Mouse (Mus musculus): ENCODE data around the gene Slc25a3. TPM values are rescaled to one million over a fixed set of nuclear protein-coding genes. Genes with fewer than 3 reads are reported as not detected.

Gene Slc25a3
- polyA plus RNA-seq, 1 experiment, result 550 TPM

DNA sequence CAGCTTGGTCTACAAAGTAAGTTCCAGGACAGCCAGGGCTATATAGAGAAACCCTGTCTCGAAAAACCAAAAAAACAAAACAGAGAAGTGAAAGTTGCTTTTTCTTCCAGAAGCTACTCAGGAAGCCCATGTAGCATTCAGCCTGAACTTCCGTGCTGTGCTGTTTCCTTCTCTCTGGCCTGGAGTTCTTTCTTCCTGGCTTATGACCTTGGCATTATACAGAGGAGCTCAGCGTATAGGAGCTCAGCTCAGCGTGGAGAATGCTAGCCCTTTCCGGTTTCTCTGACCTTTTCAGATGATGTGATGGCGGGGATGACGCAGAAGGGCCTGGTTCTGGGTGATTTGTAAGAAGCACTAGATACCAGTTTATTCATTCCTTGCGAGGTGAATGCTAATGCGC is 13.5 kb upstream of the Slc25a3 start:
- Histone ChIP-seq H3K27ac (ENCODE audit: insufficient read depth, low read length) (no peak overlapping the region), H3K4me3 (ENCODE audit: low read depth, low read length) (no peak overlapping the region), H3K9me3 (replicated peaks; ENCODE audit: control insufficient read depth, insufficient read depth, low read length, poor library complexity, severe bottlenecking) (no peaks in the 10 kb centered on the region)

DNA sequence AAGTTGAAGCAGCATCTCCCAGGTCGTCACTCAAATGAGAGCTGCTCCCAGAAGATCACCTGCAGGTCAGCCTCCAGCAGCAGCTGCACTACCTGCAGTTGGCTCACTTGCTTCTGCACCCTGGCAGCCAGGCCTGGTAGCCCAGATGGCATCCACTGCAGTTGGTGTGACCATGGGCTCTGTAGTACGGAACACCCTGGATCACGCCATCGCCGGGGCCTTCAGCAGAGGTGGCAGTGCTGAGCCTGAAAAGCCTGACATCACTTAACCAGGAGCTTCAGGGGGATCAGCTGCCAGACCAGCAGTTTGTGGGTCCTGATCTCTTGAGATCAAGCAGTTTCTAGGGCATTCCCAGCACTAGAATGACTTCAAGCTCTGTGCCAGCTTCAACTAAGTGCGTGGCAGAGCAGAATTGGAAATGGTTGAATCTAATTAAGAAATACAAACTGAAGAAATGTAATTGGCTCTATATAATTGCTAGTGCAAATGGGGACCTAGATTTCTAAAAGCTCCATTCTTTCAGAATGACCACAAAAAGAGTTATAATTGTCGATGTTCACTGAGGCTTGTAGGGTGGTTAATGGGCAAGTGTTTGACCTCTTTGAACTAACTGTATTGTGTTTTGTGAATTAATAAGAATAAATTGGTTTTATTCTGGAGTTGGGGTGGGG is 11.6 kb upstream of the Slc25a3 start:
- Histone ChIP-seq H3K27ac (ENCODE audit: insufficient read depth, low read length) (no peak overlapping the region), H3K4me3 (ENCODE audit: low read depth, low read length) (no peak overlapping the region), H3K27me3 (ENCODE audit: control insufficient read depth, insufficient read depth, low read length, poor library complexity, severe bottlenecking) (no peaks in the 10 kb centered on the region), H3K9me3 (replicated peaks; ENCODE audit: control insufficient read depth, insufficient read depth, low read length, poor library complexity, severe bottlenecking) (no peaks in the 10 kb centered on the region), H3K4me1 (ENCODE audit: control insufficient read depth, insufficient read depth, low read length) (no peaks in the 10 kb centered on the region), H3K36me3 (ENCODE audit: control insufficient read depth, insufficient read depth, low read length, poor library complexity, severe bottlenecking) (no peaks in the 10 kb centered on the region), H3K9ac (ENCODE audit: low read depth, poor library complexity, severe bottlenecking) (no peak overlapping the region)
- no peak for TF ChIP-seq POLR2A (IDR thresholded peaks at IDR 0.05; ENCODE audit: insufficient read depth, low read length)
- TF ChIP-seq EP300 (IDR thresholded peaks at IDR 0.05; ENCODE audit: insufficient read depth, low read depth, low read length), result no peak
- TF ChIP-seq CTCF (IDR thresholded peaks at IDR 0.05; ENCODE audit: low read depth, low read length), result no peak

More for the DNA sequence above, 13.5 kb upstream of the Slc25a3 start:
- no peak for TF ChIP-seq POLR2A (IDR thresholded peaks at IDR 0.05; ENCODE audit: insufficient read depth, low read length)
- no peak for TF ChIP-seq CTCF (IDR thresholded peaks at IDR 0.05; ENCODE audit: low read depth, low read length)
- TF ChIP-seq EP300 (IDR thresholded peaks at IDR 0.05; ENCODE audit: insufficient read depth, low read depth, low read length), result no peak
- Histone ChIP-seq H3K27me3 (ENCODE audit: control insufficient read depth, insufficient read depth, low read length, poor library complexity, severe bottlenecking) (no peaks in the 10 kb centered on the region), H3K9ac (ENCODE audit: low read depth, poor library complexity, severe bottlenecking) (no peak overlapping the region), H3K36me3 (ENCODE audit: control insufficient read depth, insufficient read depth, low read length, poor library complexity, severe bottlenecking) (no peaks in the 10 kb centered on the region), H3K4me1 (ENCODE audit: control insufficient read depth, insufficient read depth, low read length) (no peaks in the 10 kb centered on the region)

DNA sequence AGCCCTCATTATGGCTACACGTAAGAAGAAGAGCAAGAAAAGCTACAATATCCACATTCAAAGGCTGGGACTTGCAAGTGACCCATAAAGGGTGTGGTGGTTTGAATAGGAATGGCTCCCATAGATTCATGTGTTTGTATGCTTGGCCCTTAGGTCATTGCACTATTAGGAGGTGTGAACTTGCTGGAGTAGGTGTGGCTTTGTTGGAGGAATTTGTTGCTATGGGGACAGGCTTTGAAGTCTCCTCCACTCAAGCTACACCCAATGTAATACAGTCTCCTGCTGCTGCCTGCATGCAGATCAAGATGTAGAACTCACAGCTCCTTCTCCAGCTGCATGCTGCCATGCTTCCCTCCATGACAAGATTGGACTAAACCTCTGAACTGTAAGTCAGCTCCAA is 7.7 kb upstream of the Slc25a3 start:
- Histone ChIP-seq H3K4me3 (ENCODE audit: low read depth, low read length) (no peak overlapping the region), H3K27me3 (ENCODE audit: control insufficient read depth, insufficient read depth, low read length, poor library complexity, severe bottlenecking) (no peaks in the 10 kb centered on the region), H3K4me1 (ENCODE audit: control insufficient read depth, insufficient read depth, low read length) (no peaks in the 10 kb centered on the region), H3K9me3 (replicated peaks; ENCODE audit: control insufficient read depth, insufficient read depth, low read length, poor library complexity, severe bottlenecking) (no peaks in the 10 kb centered on the region), H3K27ac (ENCODE audit: insufficient read depth, low read length) (no peak overlapping the region), H3K36me3 (ENCODE audit: control insufficient read depth, insufficient read depth, low read length, poor library complexity, severe bottlenecking) (no peaks in the 10 kb centered on the region), H3K9ac (ENCODE audit: low read depth, poor library complexity, severe bottlenecking) (no peak overlapping the region)
- no peak for TF ChIP-seq CTCF (IDR thresholded peaks at IDR 0.05; ENCODE audit: low read depth, low read length)
- no peak for TF ChIP-seq POLR2A (IDR thresholded peaks at IDR 0.05; ENCODE audit: insufficient read depth, low read length)
- TF ChIP-seq EP300 (IDR thresholded peaks at IDR 0.05; ENCODE audit: insufficient read depth, low read depth, low read length), result no peak

DNA sequence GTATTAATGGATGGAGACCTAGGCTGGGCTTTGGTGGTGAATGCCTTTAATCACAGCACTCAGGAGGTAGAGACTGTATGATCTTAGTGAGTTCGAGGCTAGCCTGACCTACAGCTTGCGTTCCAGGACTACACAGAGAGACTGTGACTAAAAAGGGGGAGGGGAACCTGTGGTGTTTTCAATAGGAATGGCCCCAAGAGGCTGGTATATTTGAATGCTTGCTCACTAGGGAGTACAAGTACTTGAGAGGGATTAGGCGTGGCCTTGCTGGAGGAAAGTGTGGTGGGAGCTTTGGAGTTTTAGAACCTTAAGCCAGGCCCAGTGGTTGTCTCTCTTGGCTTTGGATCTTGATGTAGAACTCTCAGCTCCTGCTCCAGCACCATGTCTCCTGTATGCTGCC is 6.9 kb upstream of the Slc25a3 start:
- Histone ChIP-seq H3K27ac (ENCODE audit: insufficient read depth, low read length) (no peak overlapping the region), H3K27me3 (ENCODE audit: control insufficient read depth, insufficient read depth, low read length, poor library complexity, severe bottlenecking) (no peaks in the 10 kb centered on the region), H3K36me3 (ENCODE audit: control insufficient read depth, insufficient read depth, low read length, poor library complexity, severe bottlenecking) (no peaks in the 10 kb centered on the region), H3K4me1 (ENCODE audit: control insufficient read depth, insufficient read depth, low read length) (no peaks in the 10 kb centered on the region), H3K9ac (ENCODE audit: low read depth, poor library complexity, severe bottlenecking) (no peak overlapping the region), H3K4me3 (ENCODE audit: low read depth, low read length) (no peak overlapping the region), H3K9me3 (replicated peaks; ENCODE audit: control insufficient read depth, insufficient read depth, low read length, poor library complexity, severe bottlenecking) (no peaks in the 10 kb centered on the region)
- TF ChIP-seq POLR2A (IDR thresholded peaks at IDR 0.05; ENCODE audit: insufficient read depth, low read length) (no peak), EP300 (IDR thresholded peaks at IDR 0.05; ENCODE audit: insufficient read depth, low read depth, low read length) (no peak), CTCF (IDR thresholded peaks at IDR 0.05; ENCODE audit: low read depth, low read length) (no peak)

DNA sequence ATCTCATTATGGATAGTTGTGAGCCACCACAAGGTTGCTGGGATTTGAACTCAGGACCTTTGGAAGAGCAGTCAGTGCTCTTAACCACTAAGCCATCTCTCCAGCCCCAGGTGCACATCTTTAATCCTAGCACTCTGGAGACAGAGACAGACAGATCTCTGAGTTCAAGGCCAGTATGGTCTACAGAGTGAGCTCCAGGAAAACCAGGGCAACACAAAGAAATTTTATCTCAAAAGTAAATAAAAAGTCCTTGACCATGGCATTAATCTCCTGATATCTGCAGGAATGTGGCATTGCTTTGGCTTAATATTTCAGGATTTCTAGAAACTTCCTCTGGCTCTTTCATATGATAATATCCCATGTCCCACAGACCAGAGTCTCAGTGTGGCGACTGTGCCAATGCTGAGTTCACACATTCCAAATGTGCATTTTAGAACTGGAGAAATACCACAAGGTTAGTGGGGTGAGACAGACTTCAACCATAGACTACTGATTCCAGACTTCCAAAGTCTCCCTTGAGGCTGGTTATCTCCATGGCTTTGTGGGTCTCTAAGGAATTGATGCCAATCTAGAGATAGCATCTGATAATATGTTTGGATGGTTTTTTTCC is 4.8 kb upstream of the Slc25a3 start:
- Histone ChIP-seq H3K9ac (ENCODE audit: low read depth, poor library complexity, severe bottlenecking) (no peak overlapping the region), H3K27me3 (ENCODE audit: control insufficient read depth, insufficient read depth, low read length, poor library complexity, severe bottlenecking) (no peaks in the 10 kb centered on the region), H3K4me1 (ENCODE audit: control insufficient read depth, insufficient read depth, low read length) (no peaks in the 10 kb centered on the region), H3K4me3 (ENCODE audit: low read depth, low read length) (no peak overlapping the region), H3K36me3 (ENCODE audit: control insufficient read depth, insufficient read depth, low read length, poor library complexity, severe bottlenecking) (no peaks in the 10 kb centered on the region), H3K9me3 (replicated peaks; ENCODE audit: control insufficient read depth, insufficient read depth, low read length, poor library complexity, severe bottlenecking) (no peaks in the 10 kb centered on the region), H3K27ac (ENCODE audit: insufficient read depth, low read length) (no peak overlapping the region)
- TF ChIP-seq POLR2A (IDR thresholded peaks at IDR 0.05; ENCODE audit: insufficient read depth, low read length), result no peak
- TF ChIP-seq CTCF (IDR thresholded peaks at IDR 0.05; ENCODE audit: low read depth, low read length), result no peak
- no peak for TF ChIP-seq EP300 (IDR thresholded peaks at IDR 0.05; ENCODE audit: insufficient read depth, low read depth, low read length)

DNA sequence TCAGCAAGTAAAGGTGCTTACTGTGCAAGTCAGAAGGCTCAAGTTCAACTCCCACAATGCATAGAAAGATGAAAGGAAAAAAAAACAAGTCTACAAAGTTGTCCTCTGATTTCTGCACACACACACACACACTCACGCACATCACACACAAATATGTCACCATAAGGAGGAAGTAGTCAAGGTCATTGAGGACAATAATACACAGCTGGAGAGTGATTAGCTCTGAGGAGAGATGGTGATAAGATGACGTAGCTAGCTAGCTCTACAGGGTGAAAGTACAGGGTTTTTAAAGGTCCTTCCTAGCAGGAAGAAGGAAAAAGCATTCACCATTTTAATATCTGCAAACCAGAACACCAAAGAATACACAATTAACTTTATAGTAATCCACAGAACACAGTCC is 3.5 kb upstream of the Slc25a3 start:
- no peak for TF ChIP-seq POLR2A (IDR thresholded peaks at IDR 0.05; ENCODE audit: insufficient read depth, low read length)
- TF ChIP-seq CTCF (IDR thresholded peaks at IDR 0.05; ENCODE audit: low read depth, low read length), result no peak
- TF ChIP-seq EP300 (IDR thresholded peaks at IDR 0.05; ENCODE audit: insufficient read depth, low read depth, low read length), result no peak
- no peaks in the 10 kb centered on the region for H3K9me3 ChIP-seq (replicated peaks; ENCODE audit: control insufficient read depth, insufficient read depth, low read length, poor library complexity, severe bottlenecking)

More for the DNA sequence above, 3.5 kb upstream of the Slc25a3 start:
- H3K27ac ChIP-seq (ENCODE audit: insufficient read depth, low read length), result no peak overlapping the region
- peaks cover 2% of the 10 kb centered on the region; the same call in 1 of the 2 replicates for H3K36me3 ChIP-seq (ENCODE audit: control insufficient read depth, insufficient read depth, low read length, poor library complexity, severe bottlenecking)
- H3K27me3 ChIP-seq (ENCODE audit: control insufficient read depth, insufficient read depth, low read length, poor library complexity, severe bottlenecking), result no peaks in the 10 kb centered on the region
- H3K4me1 ChIP-seq (ENCODE audit: control insufficient read depth, insufficient read depth, low read length), result no peaks in the 10 kb centered on the region
- H3K4me3 ChIP-seq (ENCODE audit: low read depth, low read length), result no peak overlapping the region
- H3K9ac ChIP-seq (ENCODE audit: low read depth, poor library complexity, severe bottlenecking), result no peak overlapping the region

Measured in ES-Bruce4 (cell line).